Mouse (Mus musculus): ENCODE results near the gene A930002H24Rik.

DNA sequence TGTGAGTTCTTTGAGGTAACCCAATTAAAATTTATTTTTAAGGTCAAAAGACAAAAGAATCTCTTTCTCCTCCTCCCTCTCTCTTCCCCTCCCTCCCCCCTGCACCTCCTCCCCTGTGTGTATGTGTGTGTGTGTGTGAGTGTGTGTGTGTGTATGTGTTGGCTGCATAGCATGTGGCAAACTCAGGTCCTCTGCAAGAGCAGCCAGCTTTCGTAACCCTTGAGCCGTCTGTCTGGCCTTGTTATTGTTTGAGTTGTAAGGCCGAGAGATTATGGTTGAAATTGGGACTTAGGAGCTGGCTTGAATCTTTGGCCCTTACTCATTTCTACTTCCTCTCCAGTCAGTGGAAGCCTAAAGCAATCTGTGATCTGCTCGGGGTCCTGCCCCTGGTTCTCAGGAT lies 16.4 kb upstream of the A930002H24Rik start:
- TF ChIP-seq CTCF (IDR thresholded peaks at IDR 0.05; ENCODE audit: borderline replicate concordance, insufficient read depth, low read length) (no peak), POLR2A (IDR thresholded peaks at IDR 0.05; ENCODE audit: low read depth, low read length) (no peak)
